Mouse (Mus musculus): ENCODE measurements at regions not wholly inside any gene's neighbourhood (a gene's known extent, or its start where the extent isn't known, plus 50 kb on each side); places are given as distances from the start of the nearest gene placed in this dataset.

GRCm38 (mm10) chr1:57059216-57059615 is 80.8 kb upstream of the Satb2 start:
- Histone ChIP-seq H3K4me1 (ENCODE audit: control insufficient read depth, insufficient read depth, low read length) (no peaks in the 10 kb centered on the region), H3K27ac (ENCODE audit: insufficient read depth, low read length) (no peak overlapping the region), H3K27me3 (ENCODE audit: control insufficient read depth, insufficient read depth, low read length) (no peaks in the 10 kb centered on the region), H3K4me3 (replicated peaks; ENCODE audit: insufficient read depth, low read depth, low read length) (no peak overlapping the region)
- DNase-seq, result no peak
- TF ChIP-seq POLR2A (IDR thresholded peaks at IDR 0.05; ENCODE audit: borderline replicate concordance, insufficient read depth, low read length), result no peak
- no peak for TF ChIP-seq CTCF (IDR thresholded peaks at IDR 0.05; ENCODE audit: borderline replicate concordance, insufficient read depth, low read depth, low read length)
- WGBS, result 65% methylated on average over 3 of the region's 3 CpGs

- no peak overlapping the region for H3K4me3 ChIP-seq (replicated peaks; ENCODE audit: insufficient read depth, low read depth, low read length)
- no peak for DNase-seq
- no peaks in the 10 kb centered on the region for H3K27me3 ChIP-seq (ENCODE audit: control insufficient read depth, insufficient read depth, low read length)
- no peaks in the 10 kb centered on the region for H3K4me1 ChIP-seq (ENCODE audit: control insufficient read depth, insufficient read depth, low read length)
- WGBS, result 77% methylated on average over 3 of the region's 3 CpGs
- H3K27ac ChIP-seq (ENCODE audit: insufficient read depth, low read length), result no peak overlapping the region
- TF ChIP-seq CTCF (IDR thresholded peaks at IDR 0.05; ENCODE audit: borderline replicate concordance, insufficient read depth, low read depth, low read length) (no peak), POLR2A (IDR thresholded peaks at IDR 0.05; ENCODE audit: borderline replicate concordance, insufficient read depth, low read length) (no peak)
These were observed 96.8 kb upstream of the Satb2 start for GRCm38 (mm10) chr1:57075221-57075620.

- Histone ChIP-seq H3K4me1 (ENCODE audit: control insufficient read depth, insufficient read depth, low read length) (no peaks in the 10 kb centered on the region), H3K27ac (ENCODE audit: insufficient read depth, low read length) (no peak overlapping the region), H3K27me3 (ENCODE audit: control insufficient read depth, insufficient read depth, low read length) (no peaks in the 10 kb centered on the region), H3K4me3 (replicated peaks; ENCODE audit: insufficient read depth, low read depth, low read length) (no peak overlapping the region)
- no peak for TF ChIP-seq CTCF (IDR thresholded peaks at IDR 0.05; ENCODE audit: borderline replicate concordance, insufficient read depth, low read depth, low read length)
- TF ChIP-seq POLR2A (IDR thresholded peaks at IDR 0.05; ENCODE audit: borderline replicate concordance, insufficient read depth, low read length), result no peak
- WGBS, result 61% methylated on average over 8 of the region's 8 CpGs
- no peak for DNase-seq
These were observed 98.2 kb upstream of the Satb2 start for GRCm38 (mm10) chr1:57076696-57077095.

- Histone ChIP-seq H3K4me3 (replicated peaks; ENCODE audit: insufficient read depth, low read depth, low read length) (no peak overlapping the region), H3K4me1 (ENCODE audit: control insufficient read depth, insufficient read depth, low read length) (no peaks in the 10 kb centered on the region), H3K27me3 (ENCODE audit: control insufficient read depth, insufficient read depth, low read length) (no peaks in the 10 kb centered on the region), H3K27ac (ENCODE audit: insufficient read depth, low read length) (no peak overlapping the region)
- TF ChIP-seq POLR2A (IDR thresholded peaks at IDR 0.05; ENCODE audit: borderline replicate concordance, insufficient read depth, low read length), result no peak
- no peak for TF ChIP-seq CTCF (IDR thresholded peaks at IDR 0.05; ENCODE audit: borderline replicate concordance, insufficient read depth, low read depth, low read length)
- no peak for DNase-seq
- WGBS, result 58% methylated on average over 4 of the region's 4 CpGs
These were observed 101.9 kb upstream of the Satb2 start for GRCm38 (mm10) chr1:57080306-57080705.

GRCm38 (mm10) chr1:57083134-57083533 is 104.7 kb upstream of the Satb2 start:
- 23% methylated on average over 17 of the region's 17 CpGs for WGBS
- Histone ChIP-seq H3K27me3 (ENCODE audit: control insufficient read depth, insufficient read depth, low read length) (no peaks in the 10 kb centered on the region), H3K4me3 (replicated peaks; ENCODE audit: insufficient read depth, low read depth, low read length) (no peak overlapping the region), H3K4me1 (ENCODE audit: control insufficient read depth, insufficient read depth, low read length) (no peaks in the 10 kb centered on the region), H3K27ac (ENCODE audit: insufficient read depth, low read length) (no peak overlapping the region)
- TF ChIP-seq POLR2A (IDR thresholded peaks at IDR 0.05; ENCODE audit: borderline replicate concordance, insufficient read depth, low read length), result no peak
- no peak for TF ChIP-seq CTCF (IDR thresholded peaks at IDR 0.05; ENCODE audit: borderline replicate concordance, insufficient read depth, low read depth, low read length)
- no peak for DNase-seq

- H3K27ac ChIP-seq (ENCODE audit: insufficient read depth, low read length), result no peak overlapping the region
- no peaks in the 10 kb centered on the region for H3K4me1 ChIP-seq (ENCODE audit: control insufficient read depth, insufficient read depth, low read length)
- no peaks in the 10 kb centered on the region for H3K27me3 ChIP-seq (ENCODE audit: control insufficient read depth, insufficient read depth, low read length)
- TF ChIP-seq CTCF (IDR thresholded peaks at IDR 0.05; ENCODE audit: borderline replicate concordance, insufficient read depth, low read depth, low read length) (no peak), POLR2A (IDR thresholded peaks at IDR 0.05; ENCODE audit: borderline replicate concordance, insufficient read depth, low read length) (no peak)
- H3K4me3 ChIP-seq (replicated peaks; ENCODE audit: insufficient read depth, low read depth, low read length), result no peak overlapping the region
- no peak for DNase-seq
- 65% methylated on average over 6 of the region's 6 CpGs for WGBS
These were observed 105.2 kb upstream of the Satb2 start for GRCm38 (mm10) chr1:57083540-57084083.

GRCm38 (mm10) chr1:57095361-57096247 is 117.2 kb upstream of the Satb2 start:
- Histone ChIP-seq H3K4me3 (replicated peaks; ENCODE audit: insufficient read depth, low read depth, low read length) (no peak overlapping the region), H3K4me1 (ENCODE audit: control insufficient read depth, insufficient read depth, low read length) (no peaks in the 10 kb centered on the region), H3K27me3 (ENCODE audit: control insufficient read depth, insufficient read depth, low read length) (no peaks in the 10 kb centered on the region), H3K27ac (ENCODE audit: insufficient read depth, low read length) (no peak overlapping the region)
- no peak for DNase-seq
- TF ChIP-seq CTCF (IDR thresholded peaks at IDR 0.05; ENCODE audit: borderline replicate concordance, insufficient read depth, low read depth, low read length) (no peak), POLR2A (IDR thresholded peaks at IDR 0.05; ENCODE audit: borderline replicate concordance, insufficient read depth, low read length) (no peak)
- 35% methylated on average over 18 of the region's 18 CpGs for WGBS

- TF ChIP-seq CTCF (IDR thresholded peaks at IDR 0.05; ENCODE audit: borderline replicate concordance, insufficient read depth, low read depth, low read length) (no peak), POLR2A (IDR thresholded peaks at IDR 0.05; ENCODE audit: borderline replicate concordance, insufficient read depth, low read length) (no peak)
- Histone ChIP-seq H3K27ac (ENCODE audit: insufficient read depth, low read length) (no peak overlapping the region), H3K27me3 (ENCODE audit: control insufficient read depth, insufficient read depth, low read length) (no peaks in the 10 kb centered on the region), H3K4me1 (ENCODE audit: control insufficient read depth, insufficient read depth, low read length) (no peaks in the 10 kb centered on the region), H3K4me3 (replicated peaks; ENCODE audit: insufficient read depth, low read depth, low read length) (no peak overlapping the region)
- no peak for DNase-seq
- WGBS, result 45% methylated on average over 4 of the region's 4 CpGs
These were observed 117.8 kb upstream of the Satb2 start for GRCm38 (mm10) chr1:57096248-57096600.
